Mouse (Mus musculus) forebrain, embryonic 15.5 days (tissue): Measurements from ENCODE around the gene Egln3. TPM values are rescaled to one million over a fixed set of nuclear protein-coding genes. Genes with fewer than 3 reads are reported as not detected.

ENCODE experiments used
- ATAC-seq: fragments of 200-750 bp; cut with Nextera tagmentation; replicated peaks from 2 replicates; pipeline ENCODE4 v1.8.0; 2017; ENCODE audit warnings: mild to moderate bottlenecking, moderate TSS enrichment, moderate library complexity
- H3K27ac ChIP-seq: fragments of 300-500 bp; sonication (generic); replicated peaks from 2 replicates; pipeline ENCODE4 v1.5.1; 2015; ENCODE audit warnings: mild to moderate bottlenecking, inconsistent platforms
- H3K27me3 ChIP-seq: fragments of 300-500 bp; sonication (generic); 2 replicates; pipeline ENCODE4 v1.6.1; 2015; ENCODE audit warnings: inconsistent platforms
- H3K36me3 ChIP-seq: fragments of 300-500 bp; sonication (generic); 2 replicates; pipeline ENCODE4 v1.6.1; 2015; ENCODE audit warnings: mild to moderate bottlenecking, inconsistent platforms
- H3K4me1 ChIP-seq: fragments of 300-500 bp; sonication (generic); 2 replicates; pipeline ENCODE4 v1.6.1; 2015; ENCODE audit warnings: inconsistent platforms
- H3K4me2 ChIP-seq: fragments of 300-500 bp; sonication (generic); replicated peaks from 2 replicates; pipeline ENCODE4 v1.6.1; 2015; ENCODE audit warnings: mild to moderate bottlenecking, inconsistent platforms
- H3K4me3 ChIP-seq: fragments of 300-500 bp; sonication (generic); 2 replicates; pipeline ENCODE4 v1.5.1; 2015; ENCODE audit warnings: mild to moderate bottlenecking, inconsistent platforms
- H3K9ac ChIP-seq: fragments of 300-500 bp; sonication (generic); replicated peaks from 2 replicates; pipeline ENCODE4 v1.6.1; 2015; ENCODE audit warnings: mild to moderate bottlenecking, inconsistent platforms
- H3K9me3 ChIP-seq: fragments of 300-500 bp; sonication (generic); 2 replicates; pipeline ENCODE4 v1.6.1; 2016; ENCODE audit warnings: inconsistent platforms
- WGBS: fragments of 180-500 bp; shearing (Covaris S2); methylation state at CpG from one replicate; pipeline ENCODE4 v1.1.7; 2015; ENCODE audit warnings: mixed read lengths; 5-methylcytosine and 5-hydroxymethylcytosine counted together
- polyA plus RNA-seq: library from polyadenylated mRNA; unstranded; fragments of >200 nt; fragmentation: Nextera tagmentation; extraction: Ambion mirVana; gene quantifications from 2 replicates; pipeline ENCODE4 v1.2.1, GENCODE M21; 2015

Egln3 gene
- polyA plus RNA-seq, 1 experiment from 2014 or later: 7.1 TPM

DNA sequence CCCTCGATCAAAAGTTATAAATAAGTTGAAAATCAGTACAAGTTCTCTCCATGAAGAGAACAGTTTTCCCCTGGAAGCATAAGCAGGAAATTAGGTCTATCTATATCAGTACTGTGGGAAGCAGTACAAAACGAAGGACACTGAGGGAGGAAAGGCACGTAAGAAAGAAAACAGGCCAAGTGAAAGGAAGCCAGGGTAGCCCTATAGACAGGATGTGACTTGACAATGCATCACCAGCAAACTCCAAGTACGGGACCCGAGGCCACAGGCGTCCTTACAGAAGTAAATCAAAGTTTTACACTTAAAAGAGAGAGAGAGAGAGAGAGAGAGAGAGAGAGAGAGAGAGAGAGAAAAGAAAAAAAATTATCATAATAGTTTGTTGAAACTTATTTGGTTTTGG is 2.8 kb downstream of the Egln3 start:
- no peaks in the 10 kb centered on the region for H3K36me3 ChIP-seq
- 44% methylated on average over 6 of the region's 6 CpGs for WGBS
- H3K9ac ChIP-seq: no peak overlapping the region
- no peak for ATAC-seq
- H3K9me3 ChIP-seq: no peaks in the 10 kb centered on the region
- no peak overlapping the region for H3K4me3 ChIP-seq
- H3K27ac ChIP-seq: no peak overlapping the region
- no peaks in the 10 kb centered on the region for H3K27me3 ChIP-seq
- H3K4me2 ChIP-seq: no peak overlapping the region; the same call in 1 of the 2 replicates
- peaks cover 58% of the 10 kb centered on the region for H3K4me1 ChIP-seq

DNA sequence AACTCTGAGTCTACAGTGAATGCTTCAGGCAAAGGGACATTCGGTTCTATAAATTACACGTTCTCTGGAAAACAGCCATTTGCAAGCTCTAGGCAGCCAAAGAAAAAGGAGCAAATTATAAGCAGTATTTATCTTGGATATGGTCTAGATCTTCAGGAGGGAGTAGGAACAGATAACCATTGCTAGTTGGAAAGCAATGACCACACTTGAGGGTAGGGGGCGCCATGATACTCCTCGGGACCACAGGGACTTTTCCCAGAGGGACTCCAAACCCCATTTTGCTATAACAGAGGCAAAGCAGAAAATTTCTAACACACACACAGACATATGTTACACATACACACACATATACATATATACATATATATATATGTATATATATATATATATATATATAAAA is 3.5 kb downstream of the Egln3 start:
- H3K4me3 ChIP-seq: no peak overlapping the region
- peaks cover 60% of the 10 kb centered on the region for H3K4me1 ChIP-seq
- no peaks in the 10 kb centered on the region for H3K27me3 ChIP-seq
- WGBS: 26% methylated on average over 4 of the region's 4 CpGs
- H3K9me3 ChIP-seq: no peaks in the 10 kb centered on the region
- ATAC-seq: no peak
- H3K9ac ChIP-seq: no peak overlapping the region
- no peaks in the 10 kb centered on the region for H3K36me3 ChIP-seq
- H3K4me2 ChIP-seq: no peak overlapping the region
- no peak overlapping the region for H3K27ac ChIP-seq

DNA sequence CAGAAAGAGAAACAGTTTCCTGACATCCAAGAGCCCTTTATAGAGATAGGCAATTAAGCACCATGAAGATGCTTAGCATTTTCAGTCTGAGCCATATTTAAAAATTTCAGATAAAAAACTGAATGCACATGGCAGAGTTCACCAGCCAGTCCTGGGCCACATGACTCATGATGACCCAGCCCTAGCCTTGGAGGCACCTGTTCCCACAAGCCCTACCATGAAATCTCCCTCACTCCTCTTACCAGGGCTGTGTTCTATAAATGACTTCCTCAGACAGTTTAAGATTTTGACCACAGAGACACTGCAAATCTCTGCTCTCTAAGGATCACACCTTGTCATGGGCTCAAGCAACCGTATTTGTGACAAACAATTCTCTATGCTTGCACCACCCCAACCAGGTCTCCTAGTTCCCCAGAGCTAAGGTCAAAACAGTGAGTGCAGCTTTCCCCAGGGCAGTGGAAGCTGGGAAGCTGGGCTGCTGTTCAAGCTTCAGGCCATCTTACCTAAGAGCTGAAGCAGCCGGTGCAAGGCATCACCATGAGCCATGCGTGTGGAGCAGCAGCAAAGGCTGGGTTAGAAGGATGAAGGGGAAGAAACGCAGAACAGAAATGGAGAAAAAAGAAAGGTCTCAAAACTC is 5.3 kb downstream of the Egln3 start:
- no peak for ATAC-seq
- Histone ChIP-seq H3K9me3 (no peaks in the 10 kb centered on the region), H3K4me1 (peaks cover 56% of the 10 kb centered on the region), H3K9ac (no peak overlapping the region), H3K27ac (peak overlapping the region; percentile 78), H3K4me2 (no peak overlapping the region), H3K4me3 (no peak overlapping the region), H3K27me3 (no peaks in the 10 kb centered on the region), H3K36me3 (no peaks in the 10 kb centered on the region)
- WGBS: 81% methylated on average over 4 of the region's 4 CpGs

DNA sequence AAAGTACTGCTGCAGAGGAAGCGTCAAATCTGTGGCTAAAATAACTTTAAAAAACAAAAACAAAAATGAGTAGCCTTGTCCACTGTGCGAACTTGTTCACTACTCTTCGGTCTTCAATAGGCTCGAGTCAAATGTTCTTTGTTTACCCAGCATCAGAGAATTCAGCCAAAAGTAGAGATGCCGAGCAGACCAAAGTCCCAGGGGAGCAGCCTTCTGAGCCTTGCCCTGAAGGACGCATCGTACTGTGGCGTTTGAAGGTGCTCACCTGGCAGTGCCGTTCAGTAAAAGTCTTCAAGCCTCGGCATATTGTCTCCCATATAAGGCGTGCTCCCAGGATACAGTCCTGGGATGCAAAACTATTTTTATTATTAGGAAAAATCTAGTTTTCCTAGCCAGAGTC is 5.8 kb downstream of the Egln3 start:
- Histone ChIP-seq H3K36me3 (no peaks in the 10 kb centered on the region), H3K9me3 (no peaks in the 10 kb centered on the region), H3K27ac (peak overlapping the region; percentile 78), H3K27me3 (no peaks in the 10 kb centered on the region), H3K9ac (no peak overlapping the region), H3K4me3 (no peak overlapping the region), H3K4me1 (peaks cover 56% of the 10 kb centered on the region), H3K4me2 (peak overlapping the region; percentile 35)
- ATAC-seq: 0 out of 2 replicates have a peak, but pooled peaks have one; percentile 20
- 26% methylated on average over 11 of the region's 11 CpGs for WGBS

DNA sequence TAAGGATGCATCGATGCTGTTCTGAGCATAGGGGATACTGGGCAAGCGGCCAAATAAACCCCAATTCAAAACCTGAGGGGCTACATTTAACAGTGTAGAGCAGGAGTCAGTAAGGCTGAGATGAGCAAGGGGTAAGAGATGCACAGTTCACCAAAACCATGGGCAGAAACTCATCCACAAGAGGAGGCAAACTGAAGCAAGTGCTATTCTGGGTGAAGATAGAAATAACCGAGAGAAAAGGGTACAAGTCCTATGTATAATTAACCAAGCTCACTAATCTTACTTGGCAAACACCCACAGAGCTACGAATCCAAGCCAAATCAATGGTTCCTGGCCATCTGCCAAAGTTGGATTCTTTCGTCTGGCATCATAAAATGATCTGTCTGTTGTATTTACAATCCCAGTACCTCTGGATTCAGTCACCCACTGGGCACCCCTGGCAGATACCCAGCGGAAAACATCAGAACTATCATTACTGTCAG is 6.3 kb downstream of the Egln3 start:
- H3K9ac ChIP-seq: 0 out of 2 replicates have a peak overlapping the region, but pooled peaks have one; percentile 4

DNA sequence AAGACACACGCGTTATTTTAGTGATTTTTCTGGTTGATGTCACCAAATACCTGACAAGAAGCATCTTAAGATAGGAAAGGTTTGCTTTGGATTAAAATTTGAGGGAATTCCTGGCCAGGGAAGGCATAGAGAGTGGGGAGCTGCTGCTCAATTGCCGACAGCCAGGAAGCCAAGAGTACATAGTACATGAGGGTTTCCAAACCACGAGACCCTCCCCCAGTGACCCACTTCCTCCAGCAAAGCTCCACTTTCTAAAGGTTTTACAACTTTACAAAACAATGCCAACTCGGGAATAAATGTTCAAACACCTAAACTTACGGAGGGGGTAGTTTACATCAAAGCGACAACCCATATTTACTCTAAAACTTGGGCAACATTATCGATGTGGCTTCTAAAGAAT is 6.8 kb downstream of the Egln3 start:
- H3K4me3 ChIP-seq: no peak overlapping the region
- no peaks in the 10 kb centered on the region for H3K36me3 ChIP-seq
- H3K27ac ChIP-seq: peak overlapping the region; percentile 78
- H3K4me1 ChIP-seq: peaks cover 60% of the 10 kb centered on the region
- 33% methylated on average over 8 of the region's 8 CpGs for WGBS
- H3K9me3 ChIP-seq: no peaks in the 10 kb centered on the region
- no peaks in the 10 kb centered on the region for H3K27me3 ChIP-seq
- 0 out of 2 replicates have a peak overlapping the region, but pooled peaks have one; percentile 4 for H3K9ac ChIP-seq
- no peak for ATAC-seq
- H3K4me2 ChIP-seq: peak overlapping the region; percentile 35

More for the DNA sequence above, 6.3 kb downstream of the Egln3 start:
- peak; percentile 68 for ATAC-seq
- Histone ChIP-seq H3K4me2 (peak overlapping the region; percentile 35), H3K4me3 (no peak overlapping the region), H3K4me1 (peaks cover 56% of the 10 kb centered on the region), H3K27ac (peak overlapping the region; percentile 78), H3K27me3 (no peaks in the 10 kb centered on the region), H3K9me3 (no peaks in the 10 kb centered on the region), H3K36me3 (no peaks in the 10 kb centered on the region)
- 13% methylated on average over 6 of the region's 6 CpGs for WGBS

DNA sequence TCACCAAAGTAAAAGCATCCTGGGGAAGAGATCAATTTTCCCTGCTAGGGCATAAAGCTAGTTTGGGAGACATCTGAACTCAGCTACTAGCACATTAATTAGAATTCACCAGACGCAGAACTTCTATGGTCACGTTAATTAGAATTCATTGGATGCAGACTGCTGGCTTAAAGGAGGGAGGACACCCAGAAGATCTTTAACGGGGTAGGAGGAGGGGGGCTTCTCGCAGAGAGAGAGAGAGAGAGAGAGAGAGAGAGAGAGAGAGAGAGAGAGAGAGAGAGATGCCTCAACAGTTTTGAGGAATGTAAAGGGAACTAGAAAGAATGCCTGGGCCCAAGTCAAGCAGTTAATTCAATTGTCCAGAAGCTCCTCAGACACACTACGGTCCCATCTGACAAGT is 9.5 kb downstream of the Egln3 start:
- Histone ChIP-seq H3K27ac (no peak overlapping the region), H3K4me1 (peaks cover 62% of the 10 kb centered on the region)
- WGBS: 3% methylated on average over 5 of the region's 5 CpGs

DNA sequence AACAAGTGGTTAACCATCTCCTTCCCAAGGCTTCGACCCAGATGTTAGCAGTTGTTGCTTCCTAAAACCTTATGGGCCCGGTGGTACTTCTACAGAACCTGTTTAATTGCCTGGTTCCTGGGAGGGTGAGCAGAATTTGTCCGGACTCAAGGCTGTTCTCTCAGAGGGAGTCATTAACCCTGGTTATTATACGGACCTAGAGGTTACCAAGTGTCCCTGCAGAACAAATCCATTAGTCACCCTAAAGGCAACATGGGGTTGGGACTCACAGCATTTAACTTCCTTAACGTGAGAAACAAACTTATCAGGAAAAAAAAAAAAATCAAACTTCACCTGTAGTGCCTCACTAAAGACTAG is 11.4 kb downstream of the Egln3 start:
- Histone ChIP-seq H3K9ac (peak overlapping the region; percentile 13; the same call in 1 of the 2 replicates), H3K27ac (peak overlapping the region; percentile 77), H3K4me3 (peak overlapping the region; percentile 10), H3K9me3 (no peaks in the 10 kb centered on the region), H3K36me3 (no peaks in the 10 kb centered on the region), H3K27me3 (no peaks in the 10 kb centered on the region), H3K4me1 (peaks cover 53% of the 10 kb centered on the region), H3K4me2 (peak overlapping the region; percentile 37)
- 2% methylated on average over 5 of the region's 5 CpGs for WGBS
- no peak for ATAC-seq

More for the DNA sequence above, 9.5 kb downstream of the Egln3 start:
- H3K4me3 ChIP-seq: no peak overlapping the region
- no peaks in the 10 kb centered on the region for H3K27me3 ChIP-seq
- ATAC-seq: no peak
- no peaks in the 10 kb centered on the region for H3K9me3 ChIP-seq
- H3K9ac ChIP-seq: no peak overlapping the region
- H3K36me3 ChIP-seq: no peaks in the 10 kb centered on the region
- H3K4me2 ChIP-seq: no peak overlapping the region

DNA sequence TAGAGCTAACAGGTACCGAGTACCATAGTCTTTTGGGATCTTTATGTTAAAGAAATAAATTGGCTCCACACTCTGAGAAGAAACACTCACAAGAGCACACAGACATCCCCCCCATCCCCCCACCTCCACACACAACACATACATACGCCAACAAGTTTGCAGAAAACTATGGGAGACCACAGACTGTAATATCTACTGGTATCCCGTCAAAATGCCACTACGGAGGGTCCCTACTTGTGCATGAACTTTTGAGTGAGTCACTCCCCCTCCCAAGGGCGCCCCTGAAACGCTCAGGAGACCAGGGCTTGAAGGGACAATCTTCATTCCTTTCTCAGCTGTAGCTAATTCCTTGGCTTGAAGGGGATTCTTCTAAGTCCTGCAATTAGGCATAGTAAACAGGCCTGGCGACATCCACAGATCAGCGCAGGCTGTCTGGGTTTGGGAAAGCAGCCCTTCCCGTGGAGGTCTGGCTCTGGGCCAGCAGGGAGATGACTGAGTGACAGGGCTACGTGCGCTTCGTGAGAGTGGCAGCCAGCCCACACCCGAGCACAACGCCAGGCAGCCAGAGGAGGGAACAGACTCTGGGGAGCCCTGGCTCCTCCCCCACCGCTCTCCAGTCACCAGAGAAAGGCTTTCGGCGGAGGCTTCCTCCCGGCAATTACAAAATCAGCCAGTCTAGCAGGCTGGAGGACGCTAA is 11.9 kb downstream of the Egln3 start:
- no peaks in the 10 kb centered on the region for H3K9me3 ChIP-seq
- H3K27me3 ChIP-seq: no peaks in the 10 kb centered on the region
- H3K4me1 ChIP-seq: peaks cover 53% of the 10 kb centered on the region
- H3K27ac ChIP-seq: peak overlapping the region; percentile 77
- 1% methylated on average over 19 of the region's 19 CpGs for WGBS
- H3K4me3 ChIP-seq: peak overlapping the region; percentile 10
- peak overlapping the region; percentile 13; the same call in 1 of the 2 replicates for H3K9ac ChIP-seq
- ATAC-seq: peak; percentile 98
- no peaks in the 10 kb centered on the region for H3K36me3 ChIP-seq
- H3K4me2 ChIP-seq: peak overlapping the region; percentile 37

DNA sequence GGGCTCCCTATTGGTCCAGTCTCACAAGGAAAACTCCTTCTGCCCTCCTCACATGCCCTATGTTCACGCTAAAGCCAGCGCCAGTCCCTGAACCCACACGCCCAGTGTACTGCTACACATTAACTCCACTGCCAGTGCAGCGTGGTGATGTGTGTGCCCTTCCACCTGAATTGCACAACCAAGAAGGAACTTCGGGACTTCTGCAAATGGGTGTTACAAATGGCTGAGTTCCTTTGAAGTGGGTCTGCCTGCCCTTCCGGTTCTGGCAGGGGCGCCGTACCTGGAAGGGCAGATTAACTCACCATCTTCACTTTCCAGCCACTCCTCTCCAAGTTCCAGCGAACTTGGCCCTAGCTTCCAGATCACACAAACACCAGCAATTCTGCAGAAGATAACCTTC is 12.5 kb downstream of the Egln3 start:
- 46% methylated on average over 9 of the region's 9 CpGs for WGBS
- peak overlapping the region; percentile 37; the same call in 1 of the 2 replicates for H3K4me2 ChIP-seq
- no peak for ATAC-seq
- H3K4me1 ChIP-seq: peaks cover 47% of the 10 kb centered on the region
- no peak overlapping the region for H3K9ac ChIP-seq
- no peaks in the 10 kb centered on the region for H3K9me3 ChIP-seq
- H3K27ac ChIP-seq: peak overlapping the region; percentile 77
- H3K4me3 ChIP-seq: no peak overlapping the region
- H3K27me3 ChIP-seq: no peaks in the 10 kb centered on the region
- H3K36me3 ChIP-seq: no peaks in the 10 kb centered on the region

DNA sequence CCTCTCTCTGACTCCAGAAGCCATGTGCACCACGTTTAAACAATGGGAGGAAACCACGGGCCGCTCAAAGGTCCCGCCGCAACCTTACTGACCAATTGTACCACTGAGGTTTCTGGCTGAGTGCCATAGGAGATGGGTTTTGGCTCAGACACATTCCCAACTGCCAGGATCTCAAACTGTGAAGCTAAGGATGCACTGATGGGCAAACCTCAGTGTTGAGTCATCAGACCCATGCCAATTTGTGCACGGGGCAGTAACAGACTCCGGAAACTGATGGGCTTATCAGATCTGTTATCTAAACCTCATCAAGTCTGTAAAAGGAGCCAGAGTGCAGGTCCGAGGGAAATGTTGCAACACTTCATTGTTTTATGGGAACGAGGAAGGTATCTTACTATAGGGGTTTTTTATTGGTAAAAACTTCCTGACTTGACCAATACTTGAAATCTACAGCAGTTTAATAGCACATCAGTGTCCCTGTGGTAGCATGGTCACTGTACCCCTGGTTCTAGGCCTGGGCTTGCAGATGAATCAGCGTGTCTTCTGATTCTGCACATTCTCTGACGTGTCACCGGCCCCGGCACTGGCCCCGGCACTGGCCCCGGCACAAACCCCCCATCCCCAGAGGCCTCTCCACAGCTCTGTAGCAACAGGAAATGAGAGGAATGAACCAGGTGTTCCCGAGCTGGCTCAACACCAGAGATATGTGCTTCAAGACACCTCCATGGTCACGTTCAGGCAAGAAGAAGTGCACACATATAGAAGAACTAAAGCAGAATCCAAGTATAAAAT is 15.7 kb downstream of the Egln3 start:
- H3K4me2 ChIP-seq: no peak overlapping the region
- no peaks in the 10 kb centered on the region for H3K36me3 ChIP-seq
- no peaks in the 10 kb centered on the region for H3K27me3 ChIP-seq
- H3K9me3 ChIP-seq: no peaks in the 10 kb centered on the region
- no peak overlapping the region for H3K4me3 ChIP-seq
- no peak for ATAC-seq
- 79% methylated on average over 17 of the region's 17 CpGs for WGBS
- peaks cover 35% of the 10 kb centered on the region for H3K4me1 ChIP-seq
- H3K27ac ChIP-seq: no peak overlapping the region
- H3K9ac ChIP-seq: no peak overlapping the region
